Mouse (Mus musculus) olfactory bulb, adult 2 months (tissue): Measurements from ENCODE around the gene Cdk17.

Source experiments
- CTCF ChIP-seq: fragments of 200-500 bp; IDR thresholded peaks from 2 replicates; pipeline ENCODE4 v1.5.1; 2012; ENCODE audit warnings: low read depth, mild to moderate bottlenecking, low read length, moderate library complexity; ENCODE audit not compliant: insufficient read depth
- POLR2A ChIP-seq: fragments of 200-500 bp; IDR thresholded peaks from 2 replicates; pipeline ENCODE4 v1.6.1; 2012; ENCODE audit warnings: mild to moderate bottlenecking, low read depth, low read length, moderate library complexity; ENCODE audit not compliant: insufficient read depth

DNA sequence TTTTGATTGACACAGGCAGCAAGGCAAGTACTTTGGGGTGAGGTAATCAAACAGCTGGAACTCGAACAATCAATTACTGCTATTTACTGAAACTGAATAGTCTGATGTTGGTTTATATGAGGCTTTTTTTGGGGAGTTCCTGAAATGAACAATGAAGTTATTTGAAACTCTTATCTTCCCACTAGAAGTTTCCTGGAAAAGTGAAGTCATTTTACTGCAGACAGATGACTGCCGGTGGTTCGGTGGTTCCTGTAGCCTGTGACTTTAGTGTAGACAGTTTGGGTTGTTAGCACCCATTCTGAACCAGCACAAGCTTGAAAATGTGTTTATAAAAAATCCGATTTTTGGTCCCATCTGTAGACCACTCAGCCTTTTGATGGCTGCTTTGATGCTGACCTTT, 17.2 kb downstream of the Cdk17 start:
- no peak for TF ChIP-seq CTCF
- no peak for TF ChIP-seq POLR2A
